Mouse (Mus musculus) liver, adult 2 months (tissue): ENCODE results near the gene Smarcd2.

Source experiments
- CTCF ChIP-seq: fragments of 200-500 bp; IDR thresholded peaks from 2 replicates; pipeline ENCODE4 v1.5.1; 2011; ENCODE audit warnings: low read depth, low read length, control low read depth
- POLR2A ChIP-seq: fragments of 200-500 bp; IDR thresholded peaks from 2 replicates; pipeline ENCODE4 v1.6.1; 2011; ENCODE audit warnings: low read length, control low read depth; ENCODE audit not compliant: insufficient read depth; ENCODE audit errors: extremely low read depth

GRCm38 (mm10) chr11:106314333-106314812 lies 41.6 kb upstream of the Smarcd2 start, which contains the start of gene Cd79b:
- TF ChIP-seq POLR2A (no peak), CTCF (no peak)
